Mouse (Mus musculus) neutrophil, adult 83 days (primary cell): ENCODE results near the gene Epb41l3. TPM values are rescaled to one million over a fixed set of nuclear protein-coding genes. Genes with fewer than 3 reads are reported as not detected.

Source experiments
- total RNA-seq, 2 experiments: library from RNA; stranded (reverse); gene quantifications; one replicate each; pipeline ENCODE4 v1.2.4; 2023

Epb41l3 gene
- total RNA-seq: 1 to 10 TPM; 1.1 to 1.3 TPM

DNA sequence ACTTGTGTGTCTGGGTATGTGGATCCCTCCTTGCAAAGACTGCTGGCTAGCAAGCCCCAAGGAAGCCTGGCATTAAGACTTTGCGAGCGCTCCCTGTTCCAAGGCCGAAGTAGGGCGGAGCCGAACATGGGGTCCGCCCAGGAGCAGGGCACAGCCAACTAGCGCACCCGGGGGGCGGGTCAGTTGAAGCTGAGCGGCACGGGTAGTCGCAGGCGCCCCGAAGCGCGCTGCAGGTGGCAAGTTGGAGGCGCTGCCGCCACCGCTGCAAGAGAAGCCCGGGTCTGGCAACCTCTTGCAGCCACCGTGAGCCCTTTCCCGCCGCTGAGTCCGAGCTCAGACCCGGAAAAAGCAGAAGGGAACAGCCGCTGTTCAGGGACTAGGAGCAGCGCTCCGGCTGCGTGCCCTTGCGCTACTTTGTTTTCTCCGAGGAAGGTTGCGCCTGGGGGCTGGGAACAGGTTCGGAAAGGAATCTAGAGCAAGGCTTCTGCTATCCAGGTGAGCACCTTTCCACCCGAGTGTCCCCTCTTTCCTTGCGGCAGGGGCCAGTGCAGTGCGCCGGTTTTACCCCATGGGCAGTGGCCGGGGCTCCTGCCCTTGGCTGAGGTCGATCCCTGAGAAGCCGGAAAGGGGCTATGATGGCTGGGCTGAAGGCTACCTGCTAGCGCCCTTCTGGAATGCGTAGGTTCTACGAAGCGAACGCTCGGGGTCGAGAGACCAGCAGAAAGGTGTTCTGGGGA lies at the start of gene Epb41l3:
TSS of gene Epb41l3 (plus strand) at position 183 of the 737 bp plus-strand sequence.

Other genes with a start within 250 kb of the Epb41l3 start
- not detected for gene Tmem200c, start 249.1 kb upstream of the Epb41l3 start, total RNA-seq